Mouse (Mus musculus): ENCODE measurements around the gene Dync2li1. TPM values are rescaled to one million over a fixed set of nuclear protein-coding genes. Genes with fewer than 3 reads are reported as not detected.

Dync2li1 gene
- polyA plus RNA-seq, 1 experiment from 2014 or later = 36.1 TPM

DNA sequence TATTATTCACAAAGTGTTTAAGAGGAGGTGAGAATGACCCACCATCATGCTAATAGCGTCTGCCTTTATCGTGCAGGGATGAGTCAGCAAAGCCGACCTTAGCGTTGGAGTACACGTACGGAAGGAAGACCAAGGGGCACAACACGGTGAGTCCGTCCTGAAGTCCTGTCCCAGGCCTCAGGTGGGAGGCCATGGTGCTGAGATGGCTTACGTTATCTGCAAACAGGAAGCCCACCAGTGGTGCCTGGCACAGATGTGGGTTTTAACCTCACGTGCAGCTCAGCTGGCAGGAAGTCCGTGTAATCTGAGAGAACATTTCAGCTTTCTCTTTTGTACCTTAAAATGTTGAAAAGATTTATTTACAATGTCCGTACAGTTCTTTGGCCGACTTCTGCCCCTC is 7.1 kb downstream of the Dync2li1 start:
- no peak overlapping the region for H3K27ac ChIP-seq (replicated peaks)
- no peaks in the 10 kb centered on the region for H3K9me3 ChIP-seq
- H3K4me1 ChIP-seq = no peaks in the 10 kb centered on the region
- H3K4me3 ChIP-seq = no peak overlapping the region
- 90% methylated on average over 13 of the region's 13 CpGs for WGBS
- no peaks in the 10 kb centered on the region for H3K36me3 ChIP-seq
- H3K27me3 ChIP-seq = no peaks in the 10 kb centered on the region
- ATAC-seq (replicated peaks) = no peak
- H3K9ac ChIP-seq (replicated peaks) = no peak overlapping the region
- no peak overlapping the region for H3K4me2 ChIP-seq (replicated peaks)

GRCm38 (mm10) chr17:84636328-84636727 is 10.0 kb downstream of the Dync2li1 start:
- Histone ChIP-seq H3K4me1 (no peaks in the 10 kb centered on the region), H3K9ac (replicated peaks) (no peak overlapping the region), H3K27me3 (no peaks in the 10 kb centered on the region), H3K4me3 (no peak overlapping the region), H3K36me3 (no peaks in the 10 kb centered on the region), H3K27ac (replicated peaks) (no peak overlapping the region), H3K4me2 (replicated peaks) (no peak overlapping the region), H3K9me3 (no peaks in the 10 kb centered on the region)
- WGBS = 55% methylated on average over 8 of the region's 8 CpGs
- ATAC-seq (replicated peaks) = no peak

GRCm38 (mm10) chr17:84637971-84638370 is 11.7 kb downstream of the Dync2li1 start:
- Histone ChIP-seq H3K27ac (replicated peaks) (no peak overlapping the region), H3K9ac (replicated peaks) (no peak overlapping the region), H3K4me1 (no peaks in the 10 kb centered on the region), H3K9me3 (no peaks in the 10 kb centered on the region), H3K4me2 (replicated peaks) (no peak overlapping the region), H3K4me3 (no peak overlapping the region), H3K36me3 (no peaks in the 10 kb centered on the region), H3K27me3 (no peaks in the 10 kb centered on the region)
- ATAC-seq (replicated peaks) = no peak
- WGBS = 94% methylated on average over 6 of the region's 6 CpGs

- H3K4me3 ChIP-seq = no peak overlapping the region
- ATAC-seq (replicated peaks) = no peak
Observed at GRCm38 (mm10) chr17:84639796-84640378, 13.6 kb downstream of the Dync2li1 start.

DNA sequence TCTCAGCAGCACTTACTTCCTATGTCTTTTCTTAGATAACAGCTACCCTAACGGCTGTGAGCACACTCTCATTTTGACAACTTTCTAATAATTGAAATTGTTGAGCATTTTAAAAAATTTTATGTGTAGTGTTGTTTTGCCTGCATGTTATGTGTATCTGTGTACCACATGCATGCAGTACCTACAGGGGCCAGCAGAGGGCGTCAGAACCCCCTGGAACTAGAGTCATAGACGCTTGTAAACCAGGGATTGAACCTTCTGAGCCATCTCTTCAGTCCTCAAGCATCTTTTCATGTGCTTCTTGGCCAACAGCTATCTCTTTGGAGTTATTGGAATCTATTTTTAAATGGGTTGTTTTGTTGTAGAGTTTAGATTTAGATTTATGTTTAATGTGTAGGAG is 15.6 kb downstream of the Dync2li1 start:
- Histone ChIP-seq H3K9me3 (no peaks in the 10 kb centered on the region), H3K27me3 (no peaks in the 10 kb centered on the region), H3K4me1 (no peaks in the 10 kb centered on the region), H3K27ac (replicated peaks) (no peak overlapping the region), H3K4me3 (no peak overlapping the region), H3K36me3 (no peaks in the 10 kb centered on the region), H3K4me2 (replicated peaks) (no peak overlapping the region), H3K9ac (replicated peaks) (no peak overlapping the region)
- 28% methylated on average over 3 of the region's 3 CpGs for WGBS
- no peak for ATAC-seq (replicated peaks)

More at GRCm38 (mm10) chr17:84639796-84640378, 13.6 kb downstream of the Dync2li1 start:
- Histone ChIP-seq H3K36me3 (no peaks in the 10 kb centered on the region), H3K27me3 (no peaks in the 10 kb centered on the region), H3K4me2 (replicated peaks) (no peak overlapping the region), H3K4me1 (no peaks in the 10 kb centered on the region), H3K9ac (replicated peaks) (no peak overlapping the region), H3K27ac (replicated peaks) (no peak overlapping the region), H3K9me3 (no peaks in the 10 kb centered on the region)
- WGBS = 53% methylated on average over 10 of the region's 10 CpGs

- no peak for ATAC-seq (replicated peaks)
- H3K4me3 ChIP-seq = no peak overlapping the region
- 91% methylated on average over 9 of the region's 9 CpGs for WGBS
Observed at GRCm38 (mm10) chr17:84642324-84642723, 16.0 kb downstream of the Dync2li1 start.

GRCm38 (mm10) chr17:84644292-84645050 is 18.2 kb downstream of the Dync2li1 start:
- H3K36me3 ChIP-seq = no peaks in the 10 kb centered on the region
- ATAC-seq (replicated peaks) = no peak
- no peaks in the 10 kb centered on the region for H3K9me3 ChIP-seq
- H3K27ac ChIP-seq (replicated peaks) = no peak overlapping the region
- WGBS = 64% methylated on average over 16 of the region's 16 CpGs
- H3K27me3 ChIP-seq = no peaks in the 10 kb centered on the region
- no peaks in the 10 kb centered on the region for H3K4me1 ChIP-seq
- no peak overlapping the region for H3K4me3 ChIP-seq
- no peak overlapping the region for H3K4me2 ChIP-seq (replicated peaks)
- H3K9ac ChIP-seq (replicated peaks) = no peak overlapping the region

More at GRCm38 (mm10) chr17:84642324-84642723, 16.0 kb downstream of the Dync2li1 start:
- no peaks in the 10 kb centered on the region for H3K27me3 ChIP-seq
- no peaks in the 10 kb centered on the region for H3K4me1 ChIP-seq
- H3K9me3 ChIP-seq = no peaks in the 10 kb centered on the region
- no peak overlapping the region for H3K4me2 ChIP-seq (replicated peaks)
- no peaks in the 10 kb centered on the region for H3K36me3 ChIP-seq
- no peak overlapping the region for H3K27ac ChIP-seq (replicated peaks)
- H3K9ac ChIP-seq (replicated peaks) = no peak overlapping the region

DNA sequence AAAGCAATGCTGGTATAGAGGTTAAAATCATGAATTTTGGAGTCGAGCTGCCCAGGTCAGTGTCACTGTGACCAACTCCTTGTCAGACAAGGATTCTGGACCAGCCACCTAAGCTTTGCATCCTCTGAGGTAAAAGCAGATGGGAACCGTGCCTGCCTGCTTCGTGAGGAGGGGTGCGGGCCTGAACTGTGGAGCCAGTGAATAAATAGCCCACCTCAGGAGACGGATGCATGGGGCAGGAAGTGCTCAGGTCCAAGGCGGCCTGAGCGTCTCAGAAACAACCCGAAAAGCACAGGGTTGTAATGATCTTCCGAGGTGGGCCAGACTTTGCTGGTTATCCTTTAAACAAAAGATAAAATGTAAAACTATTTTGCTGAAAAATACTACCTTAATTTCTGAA is 18.8 kb downstream of the Dync2li1 start:
- Histone ChIP-seq H3K4me1 (no peaks in the 10 kb centered on the region), H3K4me2 (replicated peaks) (no peak overlapping the region), H3K27me3 (no peaks in the 10 kb centered on the region), H3K27ac (replicated peaks) (no peak overlapping the region), H3K4me3 (no peak overlapping the region), H3K36me3 (no peaks in the 10 kb centered on the region), H3K9ac (replicated peaks) (no peak overlapping the region), H3K9me3 (no peaks in the 10 kb centered on the region)
- 20% methylated on average over 9 of the region's 9 CpGs for WGBS
- ATAC-seq (replicated peaks) = no peak

DNA sequence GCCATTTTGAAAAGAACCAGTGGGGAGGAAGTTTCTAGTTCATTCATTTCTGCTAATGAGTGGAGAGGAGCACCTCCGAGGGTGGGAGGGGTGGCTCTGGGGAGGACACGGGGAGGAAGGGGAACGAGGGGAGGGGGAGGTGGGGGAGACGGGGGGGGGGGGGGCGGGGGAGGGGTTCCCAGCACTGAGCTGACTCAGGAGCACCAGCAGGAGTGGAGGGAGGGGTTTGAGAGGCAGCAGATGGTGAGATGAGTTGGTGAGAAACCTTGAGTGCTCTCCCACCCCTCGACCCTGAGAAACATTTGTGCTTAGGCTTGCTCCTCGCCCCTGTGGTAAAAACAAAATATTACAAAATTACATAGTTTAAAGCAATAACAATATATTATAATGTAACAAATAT is 19.6 kb downstream of the Dync2li1 start:
- H3K4me2 ChIP-seq (replicated peaks) = no peak overlapping the region
- no peaks in the 10 kb centered on the region for H3K27me3 ChIP-seq
- no peak overlapping the region for H3K4me3 ChIP-seq
- H3K9ac ChIP-seq (replicated peaks) = no peak overlapping the region
- no peaks in the 10 kb centered on the region for H3K9me3 ChIP-seq
- no peaks in the 10 kb centered on the region for H3K36me3 ChIP-seq
- ATAC-seq (replicated peaks) = no peak
- no peaks in the 10 kb centered on the region for H3K4me1 ChIP-seq
- WGBS = 20% methylated on average over 4 of the region's 7 CpGs
- no peak overlapping the region for H3K27ac ChIP-seq (replicated peaks)

- H3K4me1 ChIP-seq = no peaks in the 10 kb centered on the region
- no peak for ATAC-seq (replicated peaks)
- H3K4me3 ChIP-seq = no peak overlapping the region
- no peaks in the 10 kb centered on the region for H3K27me3 ChIP-seq
- no peaks in the 10 kb centered on the region for H3K9me3 ChIP-seq
- no peak overlapping the region for H3K9ac ChIP-seq (replicated peaks)
- H3K36me3 ChIP-seq = no peaks in the 10 kb centered on the region
- no peak overlapping the region for H3K4me2 ChIP-seq (replicated peaks)
- H3K27ac ChIP-seq (replicated peaks) = no peak overlapping the region
- WGBS = 60% methylated on average over 2 of the region's 2 CpGs
Observed at GRCm38 (mm10) chr17:84646477-84646876, 20.2 kb downstream of the Dync2li1 start.

- H3K27ac ChIP-seq (replicated peaks) = no peak overlapping the region
- no peaks in the 10 kb centered on the region for H3K27me3 ChIP-seq
- no peak overlapping the region for H3K4me2 ChIP-seq (replicated peaks)
- no peak overlapping the region for H3K4me3 ChIP-seq
- no peaks in the 10 kb centered on the region for H3K4me1 ChIP-seq
- ATAC-seq (replicated peaks) = no peak
- no peaks in the 10 kb centered on the region for H3K36me3 ChIP-seq
- no peak overlapping the region for H3K9ac ChIP-seq (replicated peaks)
- WGBS = 91% methylated on average over 4 of the region's 4 CpGs
- H3K9me3 ChIP-seq = no peaks in the 10 kb centered on the region
Observed at GRCm38 (mm10) chr17:84647630-84648029, 21.3 kb downstream of the Dync2li1 start.

DNA sequence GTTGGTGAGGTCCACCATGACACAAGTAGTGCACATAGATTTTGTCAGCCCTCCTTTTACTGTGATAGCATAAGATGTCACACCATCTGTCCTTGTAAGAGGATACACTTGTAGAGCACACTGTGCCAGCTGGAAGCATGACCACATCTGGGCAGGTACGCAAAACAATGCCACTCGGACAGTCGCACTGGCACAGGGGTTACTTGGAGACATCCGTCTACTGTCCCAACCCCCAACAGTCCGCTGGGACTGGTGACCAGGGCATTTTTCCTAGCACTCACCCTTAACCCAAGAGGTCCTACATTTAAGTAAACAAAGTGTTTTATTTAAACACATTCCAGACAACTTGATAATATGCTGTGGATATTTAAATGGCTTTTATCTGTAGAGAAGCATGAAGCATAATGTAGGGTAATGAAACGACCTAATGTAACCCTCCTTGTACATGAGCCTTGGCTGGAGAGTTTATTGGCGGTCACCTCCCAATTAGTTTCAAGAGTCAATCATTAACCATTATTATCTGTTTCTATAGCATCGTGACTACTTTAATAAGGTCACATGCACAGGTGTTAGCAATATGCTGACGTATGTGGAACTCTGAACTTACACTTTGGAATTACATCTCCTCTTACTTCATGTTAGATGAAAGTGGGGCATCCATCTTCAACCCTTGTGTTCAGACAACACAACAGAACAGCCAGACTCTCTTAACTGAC is 24.2 kb downstream of the Dync2li1 start:
- no peak overlapping the region for H3K27ac ChIP-seq (replicated peaks)
- 92% methylated on average over 9 of the region's 9 CpGs for WGBS

More for the DNA sequence above, 24.2 kb downstream of the Dync2li1 start:
- Histone ChIP-seq H3K36me3 (no peaks in the 10 kb centered on the region), H3K4me2 (replicated peaks) (no peak overlapping the region), H3K4me1 (no peaks in the 10 kb centered on the region), H3K9ac (replicated peaks) (no peak overlapping the region), H3K27me3 (no peaks in the 10 kb centered on the region), H3K9me3 (no peaks in the 10 kb centered on the region), H3K4me3 (no peak overlapping the region)
- ATAC-seq (replicated peaks) = no peak

Measured in forebrain, embryonic 15.5 days (tissue).